Mouse (Mus musculus): Measurements from ENCODE around the gene Zfp367.
A peak's percentile ranks its signal among the peaks of the same experiment; 100 is the strongest.

The Zfp367 gene

GRCm38 (mm10) chr13:64153751-64154267 is 807 bp upstream of the Zfp367 start:
- DNase-seq, result peak; percentile 16

- DNase-seq, result peak; percentile 52
These were observed 325 bp downstream of the Zfp367 start for GRCm38 (mm10) chr13:64152671-64153082.

- DNase-seq, result peak; percentile 83
These were observed 747 bp downstream of the Zfp367 start for GRCm38 (mm10) chr13:64152241-64152669.

GRCm38 (mm10) chr13:64150121-64150520 is 2.9 kb downstream of the Zfp367 start:
- no peak for DNase-seq

- DNase-seq, result peak; percentile 20
These were observed 23.2 kb downstream of the Zfp367 start for GRCm38 (mm10) chr13:64129616-64130375.

GRCm38 (mm10) chr13:64128858-64129615 is 24.0 kb downstream of the Zfp367 start, which contains the start of gene Slc35d2:
Gene Slc35d2, minus strand, starts transcription at chr13:64129368.
- DNase-seq, result peak; percentile 22

GRCm38 (mm10) chr13:64126316-64126715 is 26.7 kb downstream of the Zfp367 start:
- no peak for DNase-seq

- DNase-seq, result no peak
These were observed 28.1 kb downstream of the Zfp367 start for GRCm38 (mm10) chr13:64124886-64125285.

GRCm38 (mm10) chr13:64123491-64124188 is 29.4 kb downstream of the Zfp367 start:
- no peak for DNase-seq

- no peak for DNase-seq
These were observed 32.2 kb downstream of the Zfp367 start for GRCm38 (mm10) chr13:64120760-64121159.

GRCm38 (mm10) chr13:64117442-64117841 is 35.6 kb downstream of the Zfp367 start:
- DNase-seq, result no peak

- no peak for DNase-seq
These were observed 42.6 kb downstream of the Zfp367 start for GRCm38 (mm10) chr13:64110421-64110820.

GRCm38 (mm10) chr13:64108381-64108850 is 44.6 kb downstream of the Zfp367 start:
- no peak for DNase-seq

GRCm38 (mm10) chr13:64107535-64107934 is 45.5 kb downstream of the Zfp367 start:
- DNase-seq, result no peak

- no peak for DNase-seq
These were observed 45.9 kb downstream of the Zfp367 start for GRCm38 (mm10) chr13:64107105-64107504.

- DNase-seq, result no peak
These were observed 47.3 kb downstream of the Zfp367 start for GRCm38 (mm10) chr13:64105690-64106089.

GRCm38 (mm10) chr13:64100186-64100585 is 52.8 kb downstream of the Zfp367 start:
- peak; percentile 47 for DNase-seq

- peak; percentile 48 for DNase-seq
These were observed 54.0 kb downstream of the Zfp367 start for GRCm38 (mm10) chr13:64098992-64099391.

- DNase-seq, result peak; percentile 88
These were observed 59.7 kb downstream of the Zfp367 start for GRCm38 (mm10) chr13:64093341-64093740.

- no peak for DNase-seq
These were observed 60.2 kb downstream of the Zfp367 start for GRCm38 (mm10) chr13:64092752-64093151.

GRCm38 (mm10) chr13:64092141-64092540 is 60.9 kb downstream of the Zfp367 start:
- no peak for DNase-seq

- DNase-seq, result no peak
These were observed 62.0 kb downstream of the Zfp367 start for GRCm38 (mm10) chr13:64091006-64091405.

GRCm38 (mm10) chr13:64090278-64090677 is 62.7 kb downstream of the Zfp367 start:
- DNase-seq, result no peak
